28 mouse cellular contexts compared by ENCODE assay signal in the genomic region with DNA sequence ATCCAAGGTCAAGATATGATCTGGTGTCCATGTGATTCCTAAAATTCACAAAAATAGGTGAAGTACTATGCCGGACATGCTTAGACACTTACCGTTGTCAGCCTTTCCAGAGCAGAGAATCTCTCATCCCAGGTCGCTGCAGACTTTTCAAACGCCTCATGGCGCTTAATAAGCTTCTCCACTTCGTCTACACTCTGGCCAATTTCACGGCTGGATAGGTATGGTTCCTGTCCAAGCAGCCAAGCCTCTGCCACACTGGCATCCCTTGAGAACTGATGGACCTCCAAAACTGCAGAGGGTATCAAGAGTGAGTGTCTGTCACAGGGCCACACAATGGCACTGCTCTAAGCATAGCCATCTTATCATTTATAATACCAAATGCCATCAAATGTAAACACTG.
DNase-seq lines count a peak whose midpoint lies in the region; ATAC-seq and TF ChIP-seq lines count a peak whose summit lies in the region.
"Had no signal": no experiment of that assay in that cellular context is flagged by ENCODE, and none has a peak within 500 bp of the region (broad histone marks: within the 10 kb centered on the region; RNA-seq: fewer than 3 reads in every experiment).

No protein-coding gene starts in this region.

- H3K36me3 ChIP-seq in midbrain, postnatal 0 days (ENCODE audit: insufficient read depth, low read length) = peaks cover 63% of the 10 kb centered on the region
- peaks cover 88% of the 10 kb centered on the region for H3K36me3 ChIP-seq in midbrain, embryonic 10.5 days
- peaks cover 86% of the 10 kb centered on the region for H3K36me3 ChIP-seq in intestine, postnatal 0 days (ENCODE audit: control insufficient read depth, insufficient read depth)

- no peak overlapping the region for H3K4me2 ChIP-seq in midbrain, postnatal 0 days (ENCODE audit: low read depth, low read length, poor library complexity, severe bottlenecking)
- no peak overlapping the region for H3K4me2 ChIP-seq in intestine, postnatal 0 days (replicated peaks; ENCODE audit: low read depth)
- H3K4me2 ChIP-seq: embryonic facial prominence, embryonic 12.5 days; heart, embryonic 11.5 days; hindbrain, embryonic 15.5 days; limb, embryonic 12.5 days; liver, embryonic 15.5 days; lung, embryonic 14.5 days; midbrain, embryonic 11.5 days had no signal

- H3K4me1 ChIP-seq in midbrain, postnatal 0 days (ENCODE audit: insufficient read depth, low read length) = no peaks in the 10 kb centered on the region
- no peaks in the 10 kb centered on the region for H3K4me1 ChIP-seq in midbrain, embryonic 10.5 days
- no peaks in the 10 kb centered on the region for H3K4me1 ChIP-seq in intestine, postnatal 0 days (replicated peaks; ENCODE audit: control insufficient read depth, insufficient read depth, low read length)
- H3K4me1 ChIP-seq: embryonic facial prominence, embryonic 12.5 days; hindbrain, embryonic 15.5 days; limb, embryonic 12.5 days; liver, embryonic 15.5 days had no signal

- H3K4me3 ChIP-seq in midbrain, postnatal 0 days (ENCODE audit: low read depth, low read length) = no peak overlapping the region
- H3K4me3 ChIP-seq in midbrain, embryonic 10.5 days = no peak overlapping the region
- H3K4me3 ChIP-seq in intestine, postnatal 0 days (ENCODE audit: low read depth, low read length) = no peak overlapping the region
- H3K4me3 ChIP-seq: embryonic facial prominence, embryonic 12.5 days; hindbrain, embryonic 15.5 days; limb, embryonic 12.5 days; liver, embryonic 15.5 days had no signal

- H3K9ac ChIP-seq in midbrain, postnatal 0 days (replicated peaks; ENCODE audit: low read length, poor library complexity, severe bottlenecking) = no peak overlapping the region
- no peak overlapping the region for H3K9ac ChIP-seq in intestine, postnatal 0 days (ENCODE audit: low read depth, low read length)
- H3K9ac ChIP-seq: embryonic facial prominence, embryonic 12.5 days; hindbrain, embryonic 15.5 days; limb, embryonic 12.5 days; liver, embryonic 15.5 days; lung, embryonic 14.5 days had no signal

- H3K27me3 ChIP-seq in midbrain, postnatal 0 days (ENCODE audit: insufficient read depth, low read length) = no peaks in the 10 kb centered on the region
- no peaks in the 10 kb centered on the region for H3K27me3 ChIP-seq in midbrain, embryonic 10.5 days (ENCODE audit: low read depth, poor library complexity, severe bottlenecking)
- no peaks in the 10 kb centered on the region for H3K27me3 ChIP-seq in intestine, postnatal 0 days (replicated peaks; ENCODE audit: control insufficient read depth, insufficient read depth, low read length)
- H3K27me3 ChIP-seq: embryonic facial prominence, embryonic 12.5 days; hindbrain, embryonic 15.5 days; limb, embryonic 12.5 days; liver, embryonic 15.5 days; Patski had no signal

- H3K9me3 ChIP-seq in midbrain, postnatal 0 days (ENCODE audit: low read length) = no peaks in the 10 kb centered on the region
- H3K9me3 ChIP-seq in midbrain, embryonic 10.5 days (replicated peaks) = no peaks in the 10 kb centered on the region
- no peaks in the 10 kb centered on the region for H3K9me3 ChIP-seq in intestine, postnatal 0 days (ENCODE audit: control insufficient read depth)
- H3K9me3 ChIP-seq: embryonic facial prominence, embryonic 12.5 days; hindbrain, embryonic 15.5 days; limb, embryonic 12.5 days; liver, embryonic 15.5 days had no signal

- no peak overlapping the region for H3K27ac ChIP-seq in midbrain, postnatal 0 days (ENCODE audit: low read depth, low read length)
- no peak overlapping the region for H3K27ac ChIP-seq in midbrain, embryonic 10.5 days (replicated peaks)
- no peak overlapping the region for H3K27ac ChIP-seq in intestine, postnatal 0 days (ENCODE audit: low read depth, low read length)
- H3K27ac ChIP-seq: embryonic facial prominence, embryonic 12.5 days; hindbrain, embryonic 15.5 days; kidney, postnatal 0 days; limb, embryonic 12.5 days; liver, embryonic 15.5 days had no signal

- WGBS in midbrain, postnatal 0 days = 88% methylated on average over 7 of the region's 7 CpGs
- WGBS in midbrain, embryonic 10.5 days = 95% methylated on average over 7 of the region's 7 CpGs
- WGBS in intestine, postnatal 0 days = 93% methylated on average over 7 of the region's 7 CpGs

- peak; percentile 20 for DNase-seq in cerebellum, adult 11-12 months
- peak; percentile 5 for DNase-seq in midbrain, postnatal 0 days (ENCODE audit: low spot score)
- DNase-seq in midbrain, embryonic 10.5 days (ENCODE audit: low spot score) = no peak
- DNase-seq in cerebellum, postnatal 10 days = peak; percentile 43 to 66
- no peak for DNase-seq in kidney, adult 11 months
- DNase-seq: adrenal gland, postnatal 36 days; embryo, embryonic 11 days; gastrocnemius, postnatal 25 days; heart, adult 18-20 months; heart, postnatal 4 days; kidney, adult 8-10 months; kidney, postnatal 4 days; layer of hippocampus, adult 9-11 months; lung, embryonic 14.5 days; lung, postnatal 14 days; thymus, adult 2 months; thymus, postnatal 36 days had no signal

- ATAC-seq in cerebellum, adult (ENCODE audit: insufficient number of reproducible peaks, low FRiP score, low TSS enrichment) = no peak; the same call in 1 of the 2 replicates
- no peak for ATAC-seq in midbrain, postnatal 0 days (ENCODE audit: low FRiP score)
- no peak for ATAC-seq in intestine, postnatal 0 days
- ATAC-seq: forebrain, embryonic 14.5 days; Patski had no signal

- no peak for TF ChIP-seq CTCF in midbrain, postnatal 0 days (IDR thresholded peaks at IDR 0.05)
- no peak for TF ChIP-seq CTCF in intestine, postnatal 0 days (IDR thresholded peaks at IDR 0.05; ENCODE audit: low read depth)

Comparison
In these comparisons a context has a peak if more than half of its experiments do, and no peak if none do; other contexts are left out.
1. DNase-seq: peak in cerebellum, adult 11-12 months (single experiment), midbrain, postnatal 0 days (single experiment) and cerebellum, postnatal 10 days (2 of 2); none in midbrain, embryonic 10.5 days (single experiment) and kidney, adult 11 months (single experiment).